Mouse (Mus musculus): Measurements from ENCODE around the gene Gm15737.

Gene Gm15737

GRCm38 (mm10) chr6:92875340-92875739 is 6.2 kb downstream of the Gm15737 start:
- no peak for DNase-seq (ENCODE audit: low read depth)

GRCm38 (mm10) chr6:92876121-92876520 is 7.0 kb downstream of the Gm15737 start:
- DNase-seq (ENCODE audit: low read depth): peak; percentile 91

DNA sequence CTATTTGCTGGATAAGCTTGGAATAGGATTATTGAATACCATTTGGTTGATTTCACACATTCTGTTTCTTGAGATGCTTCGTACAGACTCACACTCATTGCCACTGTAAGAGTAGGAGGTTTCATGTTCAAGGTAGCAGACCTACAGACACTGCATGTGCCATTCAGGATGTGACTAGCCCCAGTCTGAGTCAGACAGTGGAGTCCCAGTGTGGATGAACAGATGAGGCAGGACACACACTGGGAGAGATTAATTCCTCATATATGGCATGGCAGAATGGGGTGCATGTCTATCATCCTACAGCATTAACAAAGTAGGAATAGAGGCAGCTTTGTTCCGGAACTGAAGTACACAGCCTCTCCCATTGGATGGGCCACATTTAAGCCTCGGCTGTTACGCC is 8.1 kb downstream of the Gm15737 start:
- DNase-seq (ENCODE audit: low read depth): peak; percentile 68

DNA sequence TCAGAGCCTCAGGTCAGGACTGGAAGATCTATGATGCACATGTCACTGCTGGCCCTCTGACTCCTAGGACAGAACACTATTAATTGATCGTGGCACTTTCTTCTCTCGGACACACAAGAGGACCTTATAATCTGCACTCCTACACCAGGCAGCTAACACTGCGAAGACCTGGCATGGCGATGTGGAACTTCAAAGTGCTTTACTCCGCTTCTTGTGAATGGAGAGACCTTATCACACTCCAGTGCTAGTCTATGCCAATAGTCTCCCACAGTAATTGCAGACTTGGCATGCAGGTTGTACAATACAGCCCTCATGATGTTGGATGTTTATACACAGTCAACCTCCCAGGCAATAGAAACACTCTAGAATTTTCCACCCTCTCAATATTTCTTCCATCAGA is 9.6 kb downstream of the Gm15737 start:
- DNase-seq (ENCODE audit: low read depth): no peak

DNA sequence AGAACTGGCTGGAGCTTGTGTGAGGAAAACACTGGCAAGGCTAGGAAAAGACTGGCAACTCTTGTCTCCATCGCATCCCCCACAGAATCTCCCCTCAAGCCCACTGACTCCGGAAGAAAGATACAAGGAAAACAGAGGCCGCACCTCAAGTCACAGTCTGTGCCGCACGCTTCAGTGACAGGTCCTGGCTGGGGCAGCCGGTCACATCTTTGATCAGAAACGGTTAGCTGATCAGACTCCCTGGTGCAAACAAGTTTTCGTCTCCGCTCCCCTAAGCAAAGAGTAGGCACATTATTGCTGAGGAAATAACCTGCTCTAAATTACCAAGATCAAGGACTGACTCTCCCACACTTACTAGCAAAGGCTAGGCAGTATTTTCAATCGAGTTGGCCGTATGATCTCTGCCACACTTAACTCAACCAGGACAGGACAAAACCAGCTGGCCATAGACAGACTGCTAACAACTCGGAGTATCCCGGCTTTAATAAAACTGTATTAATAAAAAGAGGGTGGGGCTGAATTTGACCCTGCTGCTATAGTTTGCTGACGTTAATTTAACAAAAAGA is 10.6 kb downstream of the Gm15737 start:
- no peak for DNase-seq (ENCODE audit: low read depth)

- DNase-seq (ENCODE audit: low read depth): peak; percentile 58
Measured at GRCm38 (mm10) chr6:92882446-92882845, 13.3 kb downstream of the Gm15737 start.

DNA sequence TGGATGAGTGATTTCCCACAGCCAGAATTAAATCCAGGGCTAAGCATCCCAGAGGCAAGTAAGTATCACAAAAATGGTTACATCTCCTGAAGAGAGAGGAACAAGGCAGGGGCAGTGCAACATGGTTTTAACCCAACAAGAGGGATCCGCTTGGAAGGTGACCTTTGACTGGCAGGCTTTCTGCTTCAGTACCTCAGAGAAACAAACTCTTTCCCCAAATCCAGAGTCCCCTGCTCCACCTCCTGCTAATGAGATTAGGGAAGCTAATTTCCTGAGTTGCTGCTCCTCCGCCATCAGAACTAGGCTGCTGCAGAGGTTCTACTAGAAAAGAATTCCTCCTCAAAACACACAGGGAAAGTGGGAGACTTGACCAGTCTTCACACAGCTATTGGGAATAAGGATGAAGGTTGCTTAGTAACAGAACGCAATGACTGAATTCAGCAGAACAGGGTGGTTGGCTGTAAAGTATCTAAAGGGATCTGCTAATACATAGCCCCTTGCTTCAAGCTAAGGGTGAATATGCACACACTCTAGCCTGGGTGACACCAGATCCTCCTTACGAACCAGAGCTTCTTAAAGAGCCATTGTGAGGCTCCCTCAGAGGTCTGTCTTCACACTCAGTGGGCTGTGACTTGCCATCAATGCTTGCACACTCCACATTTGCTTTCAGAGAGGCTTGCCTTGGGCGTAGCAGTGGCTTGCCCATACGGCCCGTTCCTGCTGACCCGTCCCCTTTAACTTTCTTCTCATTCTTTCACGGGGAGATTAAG is 14.2 kb downstream of the Gm15737 start:
- no peak for DNase-seq (ENCODE audit: low read depth)

DNA sequence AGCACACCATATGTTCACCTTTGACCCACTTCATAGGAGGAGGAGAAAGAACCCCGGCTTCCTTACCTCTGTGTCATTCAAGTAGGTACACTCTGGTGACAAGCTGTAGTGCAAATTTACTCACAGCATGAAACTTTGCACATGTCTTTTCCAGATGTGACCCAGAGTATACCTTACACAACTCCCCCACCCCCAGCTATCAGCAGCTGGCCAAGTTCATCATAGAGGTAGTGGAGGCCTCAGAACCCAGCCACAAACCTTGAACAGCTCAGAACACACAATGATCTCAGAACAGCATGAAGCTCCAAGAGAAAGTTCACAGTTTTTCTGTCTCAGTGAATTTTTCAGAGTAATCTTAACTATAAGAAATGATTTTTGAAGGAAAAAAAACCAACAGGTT is 22.4 kb downstream of the Gm15737 start:
- no peak for DNase-seq (ENCODE audit: low read depth)

DNA sequence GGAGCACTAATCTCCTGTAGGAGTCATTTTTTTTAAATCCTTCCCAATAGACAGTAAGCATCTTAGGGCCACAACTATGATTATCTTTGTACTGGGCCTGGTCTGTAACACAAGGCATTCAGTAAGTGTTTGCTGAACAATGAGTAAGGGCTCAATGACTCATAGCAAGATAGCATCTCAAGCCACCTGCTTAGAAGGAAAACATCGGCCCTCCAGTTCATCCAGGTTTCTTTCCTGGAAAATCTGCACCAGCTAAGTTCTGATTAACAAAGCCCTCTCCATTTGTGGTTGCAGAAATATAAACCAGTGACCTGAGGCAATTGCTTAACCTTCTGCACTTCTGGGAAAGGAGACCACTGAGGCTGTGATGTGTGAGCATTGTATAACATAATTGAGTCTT is 34.9 kb downstream of the Gm15737 start:
- DNase-seq (ENCODE audit: low read depth): peak; percentile 78

DNA sequence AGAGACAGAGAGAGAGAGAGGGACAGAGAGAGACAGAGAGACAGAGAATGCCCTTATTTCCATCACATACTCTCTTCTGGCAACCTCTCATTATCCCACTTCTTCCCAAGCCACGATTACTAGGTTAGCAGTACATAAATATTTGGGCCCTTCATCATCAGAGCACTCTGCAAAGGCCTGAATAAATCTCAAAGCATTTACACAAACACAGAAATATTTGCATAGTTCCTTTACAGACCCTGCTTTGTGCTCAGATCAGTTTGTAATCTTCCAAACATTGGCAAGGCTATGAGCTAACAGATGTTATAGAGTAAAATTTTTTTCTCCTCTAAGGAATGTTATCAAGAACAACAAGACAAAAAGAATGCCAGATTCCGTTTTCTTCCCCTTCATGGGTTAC is 35.3 kb downstream of the Gm15737 start:
- DNase-seq (ENCODE audit: low read depth): no peak

DNA sequence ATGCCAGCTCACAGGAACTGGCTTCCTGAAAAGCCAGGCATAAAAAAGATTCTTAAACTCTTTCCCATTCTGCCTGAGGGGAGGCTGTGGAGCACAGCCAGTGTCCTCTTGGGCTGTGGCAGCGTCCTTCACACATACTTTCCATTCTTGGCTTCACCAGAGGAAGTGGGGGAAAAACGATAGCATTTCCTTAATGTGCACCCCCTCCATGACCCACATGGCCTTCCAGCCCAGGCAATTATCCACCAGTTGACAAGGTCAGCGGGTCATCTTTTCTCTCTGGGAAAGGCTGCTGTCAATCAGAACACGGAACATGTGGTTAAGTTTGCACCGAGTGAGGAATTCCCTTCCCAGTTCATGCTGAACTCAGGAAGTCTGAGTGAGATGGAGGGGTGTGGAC is 36.8 kb downstream of the Gm15737 start:
- peak; percentile 52 for DNase-seq (ENCODE audit: low read depth)

GRCm38 (mm10) chr6:92909361-92909760 is 40.2 kb downstream of the Gm15737 start:
- DNase-seq (ENCODE audit: low read depth): no peak

- DNase-seq (ENCODE audit: low read depth): peak; percentile 32
Measured at GRCm38 (mm10) chr6:92910611-92911010, 41.5 kb downstream of the Gm15737 start.

- DNase-seq (ENCODE audit: low read depth): no peak
Measured at GRCm38 (mm10) chr6:92920938-92921689, 52.0 kb downstream of the Gm15737 start.

- DNase-seq (ENCODE audit: low read depth): no peak
Measured at GRCm38 (mm10) chr6:92921843-92922242, 52.7 kb downstream of the Gm15737 start.

DNA sequence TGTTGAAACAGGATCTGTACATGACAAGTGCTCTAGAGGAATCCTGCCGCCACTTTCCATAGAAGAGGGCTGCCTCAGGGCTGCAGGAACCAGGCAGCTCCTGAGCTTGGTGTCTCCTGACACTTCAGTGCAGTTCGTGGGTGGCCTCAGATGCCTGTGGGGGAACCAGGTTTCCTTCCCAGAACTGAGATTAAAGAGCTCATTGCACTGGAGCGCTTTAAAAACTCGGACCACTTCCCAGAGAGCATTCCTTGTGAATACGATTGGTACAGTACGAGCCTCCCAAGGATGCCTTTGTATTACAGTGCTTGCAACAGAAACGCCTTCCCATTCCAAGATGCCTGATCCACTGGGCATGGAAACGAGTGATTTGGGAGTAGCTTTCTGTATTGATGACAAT is 55.4 kb downstream of the Gm15737 start:
- DNase-seq (ENCODE audit: low read depth): no peak

- DNase-seq (ENCODE audit: low read depth): no peak
Measured at GRCm38 (mm10) chr6:92928261-92928660, 59.1 kb downstream of the Gm15737 start.

All from 416B (cell line).